Mouse (Mus musculus) bone marrow, adult 2 months (tissue): Measurements from ENCODE around the gene Cyp2j9.

ENCODE experiments used
- CTCF ChIP-seq: fragments of 200-500 bp; IDR thresholded peaks from 2 replicates; pipeline ENCODE4 v1.5.1; 2011; ENCODE audit warnings: low read length, control low read depth; ENCODE audit not compliant: control insufficient read depth, insufficient read depth
- POLR2A ChIP-seq: fragments of 200-500 bp; IDR thresholded peaks from 2 replicates; pipeline ENCODE4 v1.6.1; 2011; ENCODE audit warnings: low read depth, mild to moderate bottlenecking, control low read depth, low read length, borderline replicate concordance; ENCODE audit not compliant: control insufficient read depth

- TF ChIP-seq POLR2A (no peak), CTCF (no peak)
These were observed 44.1 kb upstream of the Cyp2j9 start for GRCm38 (mm10) chr4:96635455-96635854.
